Mouse (Mus musculus) thymus, postnatal 0 days (tissue): ENCODE results near the gene Kcna2. TPM values are rescaled to one million over a fixed set of nuclear protein-coding genes. Genes with fewer than 3 reads are reported as not detected.

Experiments used
- DNase-seq: peaks from one replicate; pipeline ENCODE4 v3.0.0-alpha.2; 2015; ENCODE audit warnings: low spot score
- polyA plus RNA-seq: library from polyadenylated mRNA; unstranded; fragments of >200 nt; fragmentation: Nextera tagmentation; extraction: Ambion mirVana; gene quantifications from 2 replicates; pipeline ENCODE4 v1.2.1, GENCODE M21; 2015

Kcna2 gene
- polyA plus RNA-seq, 1 experiment from 2014 or later: 0.29 TPM

- DNase-seq: no peak
Observed at GRCm38 (mm10) chr3:107101787-107102651, 1.1 kb downstream of the Kcna2 start.

- no peak for DNase-seq
Observed at GRCm38 (mm10) chr3:107103041-107103440, 2.1 kb downstream of the Kcna2 start.

DNA sequence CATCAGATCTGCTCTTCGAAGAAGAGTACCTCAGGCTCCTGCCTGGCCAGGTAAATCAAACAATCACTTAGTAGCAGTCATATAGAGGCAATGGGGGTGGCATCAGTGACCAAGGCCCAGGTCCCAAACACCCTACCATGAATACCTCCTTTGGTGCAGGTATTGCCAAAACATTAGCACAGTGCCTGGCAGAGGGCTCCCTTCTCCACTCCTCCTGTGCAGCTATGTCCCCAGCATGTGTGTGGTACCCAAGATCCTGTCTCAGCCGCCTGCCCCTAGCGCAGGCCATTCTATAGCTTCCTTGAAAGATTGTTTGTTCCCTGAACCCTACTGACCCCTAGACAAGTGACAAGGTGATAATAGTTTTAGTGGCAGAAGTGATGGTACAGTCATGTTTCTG is 2.5 kb downstream of the Kcna2 start:
- DNase-seq: no peak

DNA sequence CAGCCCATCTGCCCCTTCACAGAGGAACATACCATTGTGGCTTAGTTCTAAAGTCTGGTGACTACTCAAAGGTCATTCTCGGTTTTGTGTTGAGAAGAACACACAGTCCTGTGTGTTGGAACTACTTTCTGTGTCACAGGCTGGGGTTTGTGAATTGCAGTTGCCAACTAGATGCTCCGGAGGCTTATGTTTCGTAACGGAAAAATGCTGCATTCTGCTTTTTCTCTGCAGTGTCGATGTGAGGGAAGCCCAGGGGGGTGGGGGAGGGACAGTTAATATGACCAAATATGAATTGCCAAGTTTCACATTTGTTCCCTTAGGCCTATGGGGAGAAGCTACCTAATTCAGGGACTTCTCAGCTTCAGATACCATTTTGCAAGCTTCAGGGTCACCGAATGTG is 5.0 kb downstream of the Kcna2 start:
- no peak for DNase-seq

DNA sequence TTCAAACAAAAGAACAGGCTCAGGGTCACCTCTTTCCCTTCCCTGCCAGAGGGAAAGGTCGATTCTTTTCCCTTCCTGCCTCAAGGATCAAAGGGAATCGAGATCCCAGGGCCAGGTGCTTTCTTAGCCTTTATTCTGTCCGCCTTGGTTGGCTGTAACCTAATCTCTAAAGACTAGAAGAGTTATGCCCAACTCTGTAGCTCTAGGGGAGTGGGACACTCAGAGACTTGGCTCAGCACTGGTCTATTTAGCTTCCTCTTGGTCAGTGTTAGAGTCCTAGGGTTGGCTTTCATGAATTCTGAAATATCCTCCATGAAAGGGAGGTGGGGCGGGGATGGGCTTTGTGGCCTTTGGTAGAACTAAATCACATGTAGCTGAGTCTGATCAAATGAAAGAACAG is 11.6 kb downstream of the Kcna2 start:
- DNase-seq: no peak

DNA sequence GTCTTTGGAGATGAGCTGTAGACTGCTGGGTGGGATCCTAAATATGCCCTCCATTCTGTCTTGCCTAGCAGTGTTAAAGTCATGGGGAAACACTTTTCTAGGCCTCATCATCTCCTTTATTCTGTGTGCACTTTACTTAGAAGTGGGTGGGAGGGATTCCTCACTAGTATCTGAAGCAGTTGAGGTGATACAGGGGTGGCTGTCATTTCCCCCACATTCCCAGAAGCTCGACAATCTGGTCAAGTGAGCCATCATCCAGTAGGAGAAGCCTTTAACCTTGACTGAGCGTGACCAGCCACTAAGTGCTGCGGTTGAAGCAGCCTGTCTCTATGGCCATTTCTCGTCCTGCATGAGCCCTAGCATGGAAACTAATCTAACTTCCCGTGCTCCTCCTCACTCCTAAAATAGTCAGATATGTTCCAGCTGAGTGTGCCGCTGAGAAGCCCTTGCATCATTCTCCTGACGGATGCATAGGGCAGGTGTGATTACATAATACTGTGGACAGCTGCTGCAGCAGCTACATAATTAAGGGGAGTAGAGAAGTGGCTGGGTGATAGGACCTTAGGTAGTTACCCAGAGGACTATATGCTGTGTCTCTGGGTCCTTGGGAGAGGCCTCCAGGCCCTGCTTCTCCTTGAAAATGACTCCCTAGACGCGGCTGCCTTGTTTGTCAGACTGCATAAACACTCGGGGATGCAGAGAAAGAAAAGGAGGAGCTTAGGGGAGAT is 12.2 kb downstream of the Kcna2 start:
- DNase-seq: no peak

GRCm38 (mm10) chr3:107113771-107114737 is 13.1 kb downstream of the Kcna2 start:
- DNase-seq: no peak

DNA sequence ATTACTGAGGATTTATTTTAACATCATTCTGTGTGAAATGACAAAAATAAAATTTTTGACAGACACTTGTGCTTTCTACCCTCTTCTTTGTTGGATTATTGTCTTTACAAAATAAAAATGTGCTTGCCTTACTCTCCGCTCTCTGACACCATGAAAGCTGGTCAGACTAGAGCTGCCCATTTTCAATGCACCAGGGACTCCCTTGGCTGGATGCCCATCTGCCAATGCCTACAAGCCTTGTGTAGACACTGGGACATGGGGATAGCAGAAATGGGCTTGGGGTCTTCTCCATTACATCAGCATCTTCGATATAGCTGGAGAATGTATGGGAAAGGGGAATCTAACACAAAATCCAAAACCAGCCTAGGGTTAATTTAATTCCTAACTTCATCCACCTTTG is 14.0 kb downstream of the Kcna2 start:
- DNase-seq: no peak

- DNase-seq: no peak
Observed at GRCm38 (mm10) chr3:107115746-107116145, 14.8 kb downstream of the Kcna2 start.

GRCm38 (mm10) chr3:107119864-107120564 is 19.1 kb downstream of the Kcna2 start:
- no peak for DNase-seq

DNA sequence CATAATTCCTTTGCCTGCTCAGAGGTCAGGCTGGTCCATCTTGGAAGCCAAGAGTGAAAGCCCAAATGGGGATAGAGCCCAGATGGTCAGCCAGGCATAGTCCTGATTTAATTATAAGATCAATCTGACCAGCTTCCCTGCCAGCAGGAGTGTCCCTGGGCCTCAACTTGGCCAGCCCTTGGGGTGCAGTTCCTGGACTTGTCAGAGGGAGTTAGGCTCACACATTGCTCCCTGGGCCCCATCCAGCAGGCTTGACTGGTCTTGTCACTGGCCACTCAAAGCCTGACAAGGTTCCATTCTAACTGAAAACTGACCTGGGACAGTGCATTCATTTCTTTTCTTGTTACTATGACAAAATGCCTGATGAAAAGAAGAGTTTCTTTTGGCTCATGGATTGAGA is 21.4 kb downstream of the Kcna2 start:
- no peak for DNase-seq

- no peak for DNase-seq
Observed at GRCm38 (mm10) chr3:107127667-107128066, 26.7 kb downstream of the Kcna2 start.

DNA sequence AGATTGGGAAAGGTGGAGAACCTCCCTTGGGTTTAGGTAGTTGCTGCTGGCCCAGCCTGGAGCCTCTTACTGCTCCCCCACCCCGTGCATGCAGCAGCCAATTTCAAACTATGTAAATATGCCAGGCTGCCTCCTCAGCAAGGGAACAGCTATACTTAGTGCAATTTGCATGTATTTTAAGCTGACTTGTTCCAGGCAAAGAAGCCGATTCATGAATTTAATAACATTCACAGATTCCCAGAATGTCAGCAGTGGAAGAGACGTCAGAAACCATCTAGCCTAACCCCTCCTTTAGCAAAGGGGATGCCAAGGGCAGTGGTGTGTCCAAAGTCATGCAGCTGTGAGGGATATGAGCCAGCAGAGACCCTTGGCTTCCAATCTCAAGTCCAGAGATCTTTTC is 27.5 kb downstream of the Kcna2 start:
- no peak for DNase-seq

- no peak for DNase-seq
Observed at GRCm38 (mm10) chr3:107129251-107129650, 28.3 kb downstream of the Kcna2 start.

DNA sequence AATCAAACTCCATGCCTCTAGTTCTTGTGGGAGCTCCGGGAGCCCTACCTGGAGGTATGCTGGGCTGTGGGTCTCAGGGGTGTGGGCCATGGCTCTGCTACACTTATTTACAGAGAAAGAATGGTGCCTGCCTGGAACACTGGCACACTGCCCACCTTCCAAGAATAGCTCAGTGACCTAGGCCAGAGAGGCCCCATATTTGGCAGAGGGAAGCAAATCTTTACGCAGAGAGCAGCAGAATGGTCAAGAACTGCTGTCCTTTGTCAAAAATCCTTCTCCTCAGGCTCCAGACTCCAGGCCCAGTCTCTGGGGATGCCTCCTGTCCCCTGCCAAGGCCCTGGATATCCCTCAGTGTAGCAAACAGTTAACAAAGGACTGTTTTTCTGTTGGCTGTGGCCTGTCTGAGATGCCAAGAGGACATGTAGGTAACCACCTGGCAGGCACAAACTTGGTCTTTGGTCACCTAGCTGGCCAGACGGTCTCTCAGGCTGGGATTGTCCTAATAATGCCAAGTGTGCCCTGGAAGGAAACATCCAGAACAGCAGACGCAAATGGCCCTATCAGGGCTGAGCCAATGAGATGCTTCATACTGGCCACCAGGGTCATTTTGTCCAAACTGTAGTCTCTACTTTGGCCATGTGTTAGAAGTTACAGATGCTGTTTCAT is 29.8 kb downstream of the Kcna2 start:
- no peak for DNase-seq

DNA sequence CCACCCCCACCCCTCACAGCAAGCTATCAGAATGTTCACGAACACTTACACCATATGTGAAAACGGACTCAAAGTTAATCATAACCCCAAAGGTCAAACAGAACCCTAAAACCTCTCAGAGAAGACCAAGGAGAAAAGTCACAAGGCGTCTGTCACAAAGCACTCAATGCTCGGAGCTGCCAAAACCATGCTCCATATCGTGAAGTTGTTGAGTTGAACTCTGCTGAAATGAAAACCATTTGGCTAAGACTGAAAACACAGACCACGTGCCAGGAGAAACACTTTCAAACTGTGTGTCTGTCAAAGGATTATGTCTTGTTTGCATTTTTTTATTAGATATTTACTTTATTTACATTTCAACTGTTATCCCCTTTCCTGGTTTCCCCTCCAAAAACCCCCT is 30.9 kb downstream of the Kcna2 start:
- no peak for DNase-seq

GRCm38 (mm10) chr3:107132651-107133050 is 31.7 kb downstream of the Kcna2 start:
- no peak for DNase-seq

- no peak for DNase-seq
Observed at GRCm38 (mm10) chr3:107134457-107134856, 33.5 kb downstream of the Kcna2 start.

- DNase-seq: no peak
Observed at GRCm38 (mm10) chr3:107147126-107147525, 46.2 kb downstream of the Kcna2 start.

DNA sequence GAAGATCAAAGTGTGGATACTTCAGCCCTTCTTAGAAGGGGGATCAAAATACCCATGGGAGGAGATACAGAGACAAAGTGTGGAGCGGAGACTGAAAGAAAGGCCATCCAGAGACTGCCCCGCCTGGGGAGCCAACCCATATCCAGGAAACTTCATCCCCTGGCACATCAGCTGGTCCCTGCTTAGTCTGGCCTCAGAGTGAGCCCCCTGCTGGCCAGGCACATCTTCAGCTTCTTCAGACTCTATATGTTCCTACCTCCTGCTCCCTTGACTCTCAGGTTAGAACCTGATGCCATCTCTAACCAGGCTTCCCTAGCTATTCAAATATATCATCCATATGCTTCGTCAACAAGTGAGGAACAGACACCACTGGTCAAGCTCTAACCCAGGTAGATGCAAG is 48.1 kb downstream of the Kcna2 start:
- peak; percentile 67 for DNase-seq
